In genomic region chr8:105613830-105614511, GRCm38 (mm10) we compare ENCODE assay signal across 8 mouse cellular contexts. TPM values are rescaled to one million over a fixed set of nuclear protein-coding genes. Genes with fewer than 3 reads are reported as not detected.
A peak's percentile ranks its signal among the peaks of the same experiment; 100 is the strongest.
DNase-seq lines count a peak whose midpoint lies in the region; ATAC-seq and TF ChIP-seq lines count a peak whose summit lies in the region.

No protein-coding gene starts in this region.

- no peaks in the 10 kb centered on the region for H3K27me3 ChIP-seq in heart, postnatal 0 days (ENCODE audit: control insufficient read depth, insufficient read depth, low read length)

- no peaks in the 10 kb centered on the region for H3K9me3 ChIP-seq in heart, postnatal 0 days (replicated peaks; ENCODE audit: control insufficient read depth, low read length)

- WGBS in heart, postnatal 0 days: 6% methylated on average over 48 of the region's 50 CpGs

- H3K4me1 ChIP-seq in embryonic fibroblast, embryonic 13.5 days (ENCODE audit: control insufficient read depth, insufficient read depth, low read length): no peaks in the 10 kb centered on the region; the same call in 1 of the 2 replicates
- peaks cover 18% of the 10 kb centered on the region for H3K4me1 ChIP-seq in heart, postnatal 0 days (ENCODE audit: control insufficient read depth, insufficient read depth)

- ATAC-seq in heart, postnatal 0 days (ENCODE audit: insufficient read depth, low read depth): peak; percentile 72

- 0 out of 2 replicates have a peak, but pooled peaks have one; percentile 39 for TF ChIP-seq POLR2A in embryonic fibroblast, embryonic 13.5 days (IDR thresholded peaks at IDR 0.05; ENCODE audit: low read depth, low read length)

- H3K36me3 ChIP-seq in heart, postnatal 0 days (replicated peaks; ENCODE audit: control insufficient read depth, insufficient read depth, low read length): peaks cover 47% of the 10 kb centered on the region

- H3K4me3 ChIP-seq in embryonic fibroblast, embryonic 13.5 days (ENCODE audit: insufficient read depth, low read length): peak overlapping the region; percentile 44
- H3K4me3 ChIP-seq in heart, postnatal 0 days (ENCODE audit: low read depth, low read length): peak overlapping the region; percentile 50

- DNase-seq in retina, postnatal 1 day: peak; percentile 64
- no peak for DNase-seq in retina, embryonic 14.5 days (ENCODE audit: low spot score)
- peak; percentile 65 for DNase-seq in heart, postnatal 0 days (ENCODE audit: low spot score)
- DNase-seq in kidney, postnatal 10 days: peak; percentile 93
- DNase-seq in lung, postnatal 36 days: peak; percentile 93
- peak; percentile 53 to 77 for DNase-seq in spleen, postnatal 4 days (ENCODE audit: low spot score in 2 of 2)
- DNase-seq in frontal cortex, adult 2 months (ENCODE audit: extremely low spot score in 1 of 2, low spot score in 1 of 2): no peak

- no peak overlapping the region for H3K27ac ChIP-seq in embryonic fibroblast, embryonic 13.5 days (ENCODE audit: insufficient read depth, low read length)
- peak overlapping the region; percentile 63 for H3K27ac ChIP-seq in heart, postnatal 0 days (ENCODE audit: low read depth)

- H3K9ac ChIP-seq in heart, postnatal 0 days (replicated peaks; ENCODE audit: low read depth, low read length): peak overlapping the region; percentile 53

- no peak for TF ChIP-seq EP300 in heart, postnatal 0 days (IDR thresholded peaks at IDR 0.05; ENCODE audit: low read depth)

- no peak for TF ChIP-seq CTCF in embryonic fibroblast, embryonic 13.5 days (IDR thresholded peaks at IDR 0.05; ENCODE audit: borderline replicate concordance, insufficient read depth, low read length)
- no peak for TF ChIP-seq CTCF in heart, postnatal 0 days (IDR thresholded peaks at IDR 0.05; ENCODE audit: low read depth)

- H3K4me2 ChIP-seq in heart, postnatal 0 days (ENCODE audit: low read depth, low read length): peak overlapping the region; percentile 70

RNA-seq across cellular contexts. Expression of gene Ripor1, which starts 8.9 kb away (rescaled TPM):
- polyA plus RNA-seq in embryonic fibroblast, embryonic 13.5 days (2011; ENCODE audit: insufficient read length, low read depth, missing spikeins): 31.7 and 40.8 TPM in 2 replicates
- 10.6 and 15.9 TPM in 2 replicates for total RNA-seq in heart, postnatal 0 days (2014; rRNA removed; ENCODE audit: low replicate concordance)
- 21.2 and 22.2 TPM in 2 replicates for polyA plus RNA-seq in heart, postnatal 0 days (2015; fragmentation: Nextera tagmentation; extraction: Ambion mirVana)
- 52.0 and 52.1 TPM in 2 replicates for polyA plus RNA-seq in frontal cortex, adult 2 months (2012; rRNA removed)

RNA-seq across cellular contexts. Expression of gene Ctcf, which starts 22.4 kb away (rescaled TPM):
- polyA plus RNA-seq in embryonic fibroblast, embryonic 13.5 days (2011; ENCODE audit: insufficient read length, low read depth, missing spikeins): 55.2 and 69.7 TPM in 2 replicates
- 13.7 and 21.3 TPM in 2 replicates for total RNA-seq in heart, postnatal 0 days (2014; rRNA removed; ENCODE audit: low replicate concordance)
- 42.0 and 42.3 TPM in 2 replicates for polyA plus RNA-seq in heart, postnatal 0 days (2015; fragmentation: Nextera tagmentation; extraction: Ambion mirVana)
- 34.9 and 37.1 TPM in 2 replicates for polyA plus RNA-seq in frontal cortex, adult 2 months (2012; rRNA removed)

RNA-seq across cellular contexts. Expression of gene Agrp, which starts 23.2 kb away (rescaled TPM):
- not detected in 2 replicates for polyA plus RNA-seq in embryonic fibroblast, embryonic 13.5 days (2011; ENCODE audit: insufficient read length, low read depth, missing spikeins)
- total RNA-seq in heart, postnatal 0 days (2014; rRNA removed; ENCODE audit: low replicate concordance): not detected in 2 replicates
- polyA plus RNA-seq in heart, postnatal 0 days (2015; fragmentation: Nextera tagmentation; extraction: Ambion mirVana): 0.25 and 0.53 TPM in 2 replicates
- 0.25 and 0.36 TPM in 2 replicates for polyA plus RNA-seq in frontal cortex, adult 2 months (2012; rRNA removed)

RNA-seq across cellular contexts. Expression of gene Atp6v0d1, which starts 48.1 kb away (rescaled TPM):
- 134 and 138 TPM in 2 replicates for polyA plus RNA-seq in embryonic fibroblast, embryonic 13.5 days (2011; ENCODE audit: insufficient read length, low read depth, missing spikeins)
- total RNA-seq in heart, postnatal 0 days (2014; rRNA removed; ENCODE audit: low replicate concordance): 52.1 and 60.8 TPM in 2 replicates
- 57.5 and 58.9 TPM in 2 replicates for polyA plus RNA-seq in heart, postnatal 0 days (2015; fragmentation: Nextera tagmentation; extraction: Ambion mirVana)
- polyA plus RNA-seq in frontal cortex, adult 2 months (2012; rRNA removed): 334 and 339 TPM in 2 replicates

Comparison
In these comparisons a context has a peak if more than half of its experiments do, and no peak if none do; other contexts are left out.
1. DNase-seq: peak in retina, postnatal 1 day (single experiment), heart, postnatal 0 days (single experiment), kidney, postnatal 10 days (single experiment), lung, postnatal 36 days (single experiment) and spleen, postnatal 4 days (2 of 2); none in retina, embryonic 14.5 days (single experiment) and frontal cortex, adult 2 months (0 of 2).